Mouse (Mus musculus): ENCODE results near the gene Camsap2. TPM values are rescaled to one million over a fixed set of nuclear protein-coding genes. Genes with fewer than 3 reads are reported as not detected.
A peak's percentile ranks its signal among the peaks of the same experiment; 100 is the strongest.

The Camsap2 gene
- total RNA-seq, 4 experiments from 2014 or later, result 31.6 to 46.8 (median 39.7) TPM

- no peak for DNase-seq
These were observed 90.7 kb downstream of the Camsap2 start for GRCm38 (mm10) chr1:136255174-136255573.

- no peak for DNase-seq
These were observed 91.3 kb downstream of the Camsap2 start for GRCm38 (mm10) chr1:136254503-136255065.

DNA sequence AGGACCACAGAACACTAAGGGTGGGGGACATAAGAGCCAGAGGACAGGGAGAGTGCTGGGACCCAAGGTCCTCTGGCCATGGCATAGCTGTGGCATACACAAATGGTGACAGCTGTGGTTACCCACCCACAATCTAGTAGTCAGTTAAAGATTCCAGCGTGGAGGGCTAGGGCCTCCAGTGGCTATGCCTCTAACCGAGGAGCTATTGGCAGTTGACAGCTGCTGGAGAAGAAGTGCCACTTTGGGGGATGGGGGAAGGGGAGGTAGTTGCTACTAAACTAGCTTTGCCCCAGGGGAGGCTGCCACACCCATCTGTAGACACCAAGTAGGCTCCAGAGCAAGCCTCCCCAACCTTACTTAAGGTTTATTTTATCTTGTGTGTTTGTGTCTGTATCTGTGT lies 92.4 kb downstream of the Camsap2 start:
- DNase-seq, result no peak

DNA sequence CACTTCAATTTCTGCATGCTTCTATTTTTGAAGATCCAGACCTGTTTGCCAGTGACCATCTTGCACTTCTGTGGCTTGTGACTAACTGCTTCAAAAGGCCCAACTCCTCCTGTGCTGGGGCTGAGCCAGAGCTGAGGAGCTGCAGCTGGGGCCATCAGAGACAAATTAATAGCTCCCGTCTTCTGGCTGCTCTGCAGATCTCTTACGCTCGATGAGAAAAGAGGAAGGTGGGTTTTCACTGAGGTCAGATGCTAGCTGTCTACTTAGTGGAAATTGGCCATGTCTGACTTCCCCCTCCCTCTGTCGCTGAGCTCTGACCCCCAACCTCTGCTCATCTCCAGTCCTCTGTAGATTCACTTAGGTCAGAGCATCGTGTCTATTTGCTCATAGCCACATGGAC lies 96.2 kb downstream of the Camsap2 start:
- no peak for DNase-seq

DNA sequence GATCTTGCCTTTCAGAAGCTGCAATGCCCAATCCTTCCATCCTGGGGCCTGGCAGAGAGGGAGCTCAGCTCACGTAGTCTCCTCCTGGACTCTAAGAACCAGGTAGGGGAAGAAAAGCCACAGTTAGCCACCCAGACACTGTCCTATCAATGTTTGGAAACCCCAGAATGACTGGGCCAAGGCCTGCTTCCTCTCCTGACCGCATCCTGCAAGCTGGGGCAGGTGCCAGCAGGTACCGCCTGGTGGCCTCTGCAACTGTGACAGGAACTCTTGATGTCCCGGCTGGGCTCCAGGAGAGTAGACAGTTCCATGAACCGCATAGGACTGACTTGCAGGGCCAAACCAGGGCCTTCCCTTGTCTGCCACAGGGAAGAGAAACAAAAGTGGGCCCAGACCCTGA lies 98.5 kb downstream of the Camsap2 start:
- DNase-seq, result no peak

DNA sequence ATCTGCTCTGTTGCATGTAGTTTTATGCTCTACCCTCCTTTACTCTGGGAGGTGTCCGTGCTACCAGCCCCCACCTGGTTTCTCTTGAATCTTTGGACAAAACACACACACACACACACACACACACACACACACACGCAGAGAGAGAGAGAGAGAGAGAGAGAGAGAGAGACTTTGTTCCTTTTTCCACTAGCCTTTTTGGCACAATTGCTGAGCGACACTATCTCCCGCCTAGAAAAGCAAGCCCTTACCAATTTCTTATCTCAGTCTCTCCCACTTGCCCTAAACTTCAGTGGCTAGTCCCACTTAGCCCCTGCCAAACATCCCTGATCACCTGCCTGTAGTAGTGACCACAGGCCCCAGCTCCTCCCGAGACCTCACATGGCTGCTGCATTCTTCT lies 101.4 kb downstream of the Camsap2 start:
- DNase-seq, result no peak

DNA sequence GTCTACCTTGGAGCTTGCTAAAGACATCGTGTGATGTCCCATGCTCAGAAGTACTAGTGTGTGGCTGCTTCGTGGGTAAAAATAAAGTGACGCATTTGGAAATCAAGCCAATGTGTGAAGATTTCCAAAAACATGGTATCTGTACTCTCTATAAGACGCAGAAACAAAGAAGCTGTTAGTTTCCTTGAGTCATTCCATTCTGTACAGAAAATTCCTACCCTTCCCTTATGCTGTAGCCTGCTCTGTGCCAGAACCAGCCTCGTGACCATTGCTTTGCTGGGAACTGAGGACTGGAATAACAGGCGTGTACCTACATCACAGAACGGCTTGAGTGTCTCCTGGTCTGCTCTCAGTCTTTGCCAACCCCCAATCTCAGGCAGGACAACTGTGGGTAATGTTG lies 104.1 kb downstream of the Camsap2 start:
- DNase-seq, result no peak

GRCm38 (mm10) chr1:136238495-136238894 lies 107.4 kb downstream of the Camsap2 start:
- no peak for DNase-seq

GRCm38 (mm10) chr1:136234595-136235092 lies 111.3 kb downstream of the Camsap2 start:
- DNase-seq, result no peak

- no peak for DNase-seq
These were observed 111.9 kb downstream of the Camsap2 start, which contains the start of gene Inava for GRCm38 (mm10) chr1:136233892-136234594. Inava (minus strand) TSS chr1:136234264.

GRCm38 (mm10) chr1:136232986-136233790 lies 112.7 kb downstream of the Camsap2 start:
- no peak for DNase-seq

- DNase-seq, result no peak
These were observed 113.5 kb downstream of the Camsap2 start for GRCm38 (mm10) chr1:136232285-136232926.

DNA sequence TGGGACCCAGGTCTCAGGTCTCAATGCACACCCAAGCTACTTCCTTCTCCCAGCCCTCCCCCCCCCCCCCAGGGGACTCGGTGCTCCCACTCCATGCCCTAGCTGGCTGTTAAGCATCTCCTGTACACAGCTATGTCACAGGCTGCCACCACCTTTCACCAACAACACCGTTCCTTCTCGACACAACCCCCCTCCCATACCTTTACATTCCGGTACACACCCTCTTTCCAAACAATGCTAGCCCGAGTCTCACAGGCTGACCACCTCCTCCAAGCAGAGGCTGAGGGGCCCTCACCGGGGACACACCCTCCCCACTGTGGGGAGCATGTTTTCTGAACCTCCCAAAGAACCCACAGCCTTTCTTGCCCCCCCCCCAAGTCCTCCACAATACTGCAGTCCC lies 114.3 kb downstream of the Camsap2 start:
- DNase-seq, result no peak

GRCm38 (mm10) chr1:136230201-136230600 lies 115.7 kb downstream of the Camsap2 start:
- DNase-seq, result no peak

DNA sequence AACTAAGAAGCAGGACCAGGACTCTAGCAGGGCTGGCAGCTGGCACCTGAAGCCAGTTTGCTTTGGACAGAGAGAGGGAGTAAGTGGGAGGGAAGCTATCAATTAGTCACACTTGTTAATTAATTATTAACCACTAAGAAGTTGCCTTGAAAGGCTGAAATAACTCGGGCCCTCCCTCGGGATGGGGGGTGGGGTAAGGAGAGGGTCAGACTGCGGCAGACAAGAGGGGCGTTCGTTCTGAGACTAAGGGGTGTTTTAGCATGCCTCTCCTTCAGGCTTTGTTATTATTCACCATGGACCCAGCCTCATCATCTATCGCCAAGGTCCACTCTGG lies 116.9 kb downstream of the Camsap2 start:
- DNase-seq, result no peak

DNA sequence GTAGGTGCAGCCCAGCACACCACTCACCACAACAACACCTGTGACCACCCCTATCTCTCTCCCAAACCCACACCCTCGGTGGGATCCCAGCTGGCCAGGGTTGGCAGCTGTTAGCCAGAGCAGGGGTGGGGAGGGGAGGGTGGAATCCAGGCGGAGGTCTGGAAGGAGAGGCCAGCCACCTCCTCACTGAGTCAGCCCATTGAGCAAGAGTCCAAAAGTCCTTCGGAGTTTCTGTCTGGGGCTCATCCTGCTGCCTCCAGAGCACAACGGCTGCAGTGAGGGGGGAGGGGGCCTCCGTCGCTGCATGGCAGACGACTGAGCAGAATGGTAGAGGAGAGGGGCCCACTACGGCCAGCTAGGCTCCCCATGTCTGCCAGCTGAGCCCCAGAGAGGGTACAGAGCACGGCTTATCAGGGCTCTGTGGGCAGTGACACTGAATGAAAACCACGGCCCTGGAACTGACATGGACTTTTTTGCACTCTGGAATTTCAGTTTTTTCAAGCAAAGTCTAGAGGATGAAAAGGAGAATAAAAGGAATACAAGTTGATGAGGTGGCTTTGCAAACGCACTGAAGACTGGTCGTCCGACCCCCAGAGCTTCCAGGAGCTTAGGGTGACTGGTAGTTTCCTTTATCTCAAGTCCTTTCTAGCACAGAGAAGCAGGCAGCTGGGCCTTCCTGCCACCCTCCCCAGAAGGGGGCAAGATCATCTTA lies 117.4 kb downstream of the Camsap2 start:
- DNase-seq, result peak; percentile 50

DNA sequence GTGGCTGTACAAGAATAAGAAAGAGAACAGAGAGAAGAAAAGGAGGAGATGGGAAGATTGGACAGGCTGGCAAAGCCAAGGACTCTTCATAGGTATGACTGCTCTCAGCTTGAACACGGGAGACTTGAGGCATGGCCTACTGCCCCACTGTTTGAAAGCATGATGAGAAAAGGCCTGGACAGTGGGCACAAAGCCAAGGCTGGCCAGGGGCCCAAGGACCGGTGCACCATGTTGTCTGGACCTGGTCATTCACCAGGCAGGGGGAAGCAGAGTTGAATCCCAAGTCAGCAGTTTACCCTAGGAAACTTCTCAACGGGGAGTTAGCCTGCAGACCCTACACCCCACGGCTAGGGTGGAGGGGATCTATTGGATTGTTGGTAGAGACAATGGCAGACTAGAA lies 118.0 kb downstream of the Camsap2 start:
- peak; percentile 66 for DNase-seq

GRCm38 (mm10) chr1:136226626-136227025 lies 119.3 kb downstream of the Camsap2 start:
- DNase-seq, result no peak

DNA sequence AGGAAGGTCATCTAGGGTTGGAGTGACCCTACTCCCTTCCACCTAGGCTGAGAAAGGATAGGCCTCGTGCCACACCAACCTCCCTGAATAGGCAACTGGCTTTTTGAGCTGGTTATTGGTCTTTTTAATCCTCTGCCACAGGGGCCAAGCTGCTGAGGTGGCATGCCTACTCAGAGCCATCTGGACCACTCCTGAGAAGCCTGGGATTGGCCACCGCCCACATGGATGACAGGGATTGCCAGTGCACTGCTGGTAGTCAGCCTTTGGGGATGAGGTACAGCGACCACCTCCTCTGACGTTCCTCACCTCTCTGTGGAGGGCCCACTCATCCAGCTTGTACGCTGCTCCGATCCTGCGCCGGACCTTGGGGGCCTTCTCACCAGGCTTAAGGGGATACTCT lies 120.1 kb downstream of the Camsap2 start:
- no peak for DNase-seq

- DNase-seq, result no peak
These were observed 122.1 kb downstream of the Camsap2 start for GRCm38 (mm10) chr1:136223758-136224342.

GRCm38 (mm10) chr1:136222386-136222785 lies 123.5 kb downstream of the Camsap2 start:
- no peak for DNase-seq

Data from adrenal gland, adult 8-10 months (tissue).